In the genomic region with DNA sequence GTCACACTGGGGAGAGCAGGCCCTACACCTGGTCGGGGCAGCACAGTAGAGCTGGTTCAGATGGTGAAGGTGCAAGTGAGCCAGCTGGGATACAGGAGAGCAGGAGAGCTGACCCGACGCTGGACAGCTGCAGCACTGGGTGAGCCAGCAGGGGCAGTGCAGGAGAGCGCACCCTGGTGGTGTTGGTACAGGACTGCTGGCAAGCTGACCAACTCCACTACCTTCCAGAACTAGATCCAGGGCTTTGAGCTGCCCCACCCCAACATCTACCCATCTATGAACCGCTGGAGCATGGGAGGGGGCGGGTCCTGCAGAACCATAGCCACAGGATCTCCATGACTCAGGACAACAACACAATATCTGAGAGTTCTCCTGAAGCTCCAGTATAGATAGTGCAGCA, we compare ENCODE assay signal across 16 mouse cellular contexts. TPM values are rescaled to one million over a fixed set of nuclear protein-coding genes. Genes with fewer than 3 reads are reported as not detected.
A peak's percentile ranks its signal among the peaks of the same experiment; 100 is the strongest.
DNase-seq lines count a peak whose midpoint lies in the region; ATAC-seq and TF ChIP-seq lines count a peak whose summit lies in the region.
"Had no signal": no experiment of that assay in that cellular context is flagged by ENCODE, and none has a peak within 500 bp of the region (broad histone marks: within the 10 kb centered on the region; RNA-seq: fewer than 3 reads in every experiment).

No protein-coding gene starts in this region.

- TF ChIP-seq RAD21 in CH12.LX (IDR thresholded peaks at IDR 0.05; ENCODE audit: low read depth, low read length): no peak

- 51% methylated on average over 6 of the region's 6 CpGs for WGBS in liver, adult 2 months
- WGBS in liver, embryonic 12.5 days (ENCODE audit: insufficient replicate concordance): 53% methylated on average over 6 of the region's 6 CpGs

- H3K27me3 ChIP-seq in liver, adult 2 months (ENCODE audit: control insufficient read depth, insufficient read depth, low read length): peaks cover 2% of the 10 kb centered on the region; the same call in 1 of the 2 replicates
- no peaks in the 10 kb centered on the region for H3K27me3 ChIP-seq in liver, embryonic 12.5 days (replicated peaks)
- H3K27me3 ChIP-seq in CH12.LX (replicated peaks): peaks cover 28% of the 10 kb centered on the region
- H3K27me3 ChIP-seq: kidney, embryonic 15.5 days had no signal

- H3K9me3 ChIP-seq in liver, embryonic 12.5 days (replicated peaks): no peaks in the 10 kb centered on the region
- no peaks in the 10 kb centered on the region for H3K9me3 ChIP-seq in CH12.LX (replicated peaks; ENCODE audit: low read length)
- H3K9me3 ChIP-seq: kidney, embryonic 15.5 days had no signal

- H3K9ac ChIP-seq in liver, adult 2 months (ENCODE audit: low read depth, low read length): no peak overlapping the region
- no peak overlapping the region for H3K9ac ChIP-seq in liver, embryonic 12.5 days
- H3K9ac ChIP-seq in CH12.LX (ENCODE audit: insufficient read depth, low read depth): no peak overlapping the region
- H3K9ac ChIP-seq: kidney, embryonic 15.5 days had no signal

- DNase-seq in embryo, embryonic 10.5 days (ENCODE audit: low spot score): peak; percentile 4
- DNase-seq in embryo, embryonic 9.5 days (ENCODE audit: extremely low spot score): no peak
- no peak for DNase-seq in liver, adult 2 months (ENCODE audit: extremely low read depth, low read depth, low spot score)
- DNase-seq in CH12.LX (ENCODE audit: extremely low read depth): peak; percentile 18
- DNase-seq in layer of hippocampus, postnatal 25 days (ENCODE audit: extremely low spot score in 1 of 2, low spot score in 1 of 2): no peak
- no peak for DNase-seq in ovary, postnatal 10 days (ENCODE audit: low spot score)
- DNase-seq: cerebellum, postnatal 25 days; gastrocnemius, postnatal 14 days; lung, postnatal 14 days; spleen, adult 18-20 months had no signal

- no peak overlapping the region for H3K4me3 ChIP-seq in liver, adult 2 months (ENCODE audit: insufficient read depth, low read depth, low read length)
- H3K4me3 ChIP-seq in liver, embryonic 12.5 days: no peak overlapping the region
- H3K4me3 ChIP-seq in CH12.LX (replicated peaks in 1 of 3; ENCODE audit: low read depth in 2 of 3, low read length in 2 of 3, poor library complexity in 1 of 3): no peak overlapping the region
- H3K4me3 ChIP-seq: kidney, embryonic 15.5 days had no signal

- in situ Hi-C loops in CH12.LX (cut with MboI; ENCODE audit: low pct_ligation_motif_present, low pct_unique_long_range_greater_than_20kb, low sequenced_read_pairs): no loop called here

- no peaks in the 10 kb centered on the region for H3K36me3 ChIP-seq in liver, adult 2 months (ENCODE audit: control insufficient read depth, insufficient read depth, low read length)
- H3K36me3 ChIP-seq in liver, embryonic 12.5 days: no peaks in the 10 kb centered on the region
- H3K36me3 ChIP-seq in CH12.LX (replicated peaks in 1 of 2; ENCODE audit: control insufficient read depth in 1 of 2, insufficient read depth in 1 of 2, low read length in 1 of 2): no peaks in the 10 kb centered on the region
- H3K36me3 ChIP-seq: kidney, embryonic 15.5 days had no signal

- dilution Hi-C loops in CH12.LX (cut with MboI; ENCODE audit: extremely low pct_ligation_motif_present, extremely low pct_unique_long_range_greater_than_20kb, low sequenced_read_pairs): no loop called here

- no peaks in the 10 kb centered on the region for H3K79me2 ChIP-seq in liver, adult 2 months (ENCODE audit: control insufficient read depth, insufficient read depth, low read length)
- H3K79me2 ChIP-seq in CH12.LX (replicated peaks; ENCODE audit: control insufficient read depth, extremely low read depth, insufficient read depth, poor library complexity, severe bottlenecking): no peaks in the 10 kb centered on the region

- no peaks in the 10 kb centered on the region for H3K4me1 ChIP-seq in liver, adult 2 months (ENCODE audit: control insufficient read depth, insufficient read depth, low read length)
- H3K4me1 ChIP-seq in liver, embryonic 12.5 days: no peaks in the 10 kb centered on the region
- no peaks in the 10 kb centered on the region for H3K4me1 ChIP-seq in CH12.LX (ENCODE audit: control insufficient read depth in 1 of 2, insufficient read depth in 2 of 2)
- H3K4me1 ChIP-seq: kidney, embryonic 15.5 days had no signal

- no peak for ATAC-seq in liver, embryonic 12.5 days
- peak; percentile 58 for ATAC-seq in granulocyte monocyte progenitor cell, adult 5-6 weeks (replicated peaks; ENCODE audit: poor library complexity, severe bottlenecking)

- TF ChIP-seq CTCF in liver, adult 2 months (IDR thresholded peaks at IDR 0.05; ENCODE audit: low read depth, low read length): peak; percentile 41
- peak; percentile 18 to 63; a peak in 2 of 4 replicates for TF ChIP-seq CTCF in CH12.LX (conservative IDR thresholded peaks at IDR 0.05 in 1 of 2, IDR thresholded peaks at IDR 0.05 in 1 of 2; ENCODE audit: low read depth in 2 of 2, low read length in 2 of 2)

- TF ChIP-seq EP300 in CH12.LX (IDR thresholded peaks at IDR 0.05; ENCODE audit: low read length): no peak

- TF ChIP-seq POLR2A in liver, adult 2 months (IDR thresholded peaks at IDR 0.05; ENCODE audit: extremely low read depth, insufficient read depth, low read length): no peak
- no peak for TF ChIP-seq POLR2A in CH12.LX (IDR thresholded peaks at IDR 0.05; ENCODE audit: low read depth, low read length)

- H3K27ac ChIP-seq in liver, adult 2 months (replicated peaks; ENCODE audit: insufficient read depth, low read depth, low read length): no peak overlapping the region
- H3K27ac ChIP-seq in liver, embryonic 12.5 days: no peak overlapping the region
- no peak overlapping the region for H3K27ac ChIP-seq in CH12.LX (ENCODE audit: insufficient read depth, low read depth)
- H3K27ac ChIP-seq: kidney, embryonic 15.5 days had no signal

- no peak overlapping the region for H3K4me2 ChIP-seq in liver, embryonic 12.5 days
- H3K4me2 ChIP-seq in CH12.LX (ENCODE audit: insufficient read depth, low read depth, poor library complexity, severe bottlenecking): no peak overlapping the region
- H3K4me2 ChIP-seq: kidney, embryonic 15.5 days had no signal

TF ChIP-seq in CH12.LX, 34 proteins besides CTCF, POLR2A, EP300 and RAD21:
- TF ChIP-seq SMC3 (IDR thresholded peaks at IDR 0.05; ENCODE audit: low read depth, low read length): peak; percentile 25
- TF ChIP-seq HCFC1 (IDR thresholded peaks at IDR 0.05; ENCODE audit: low read depth, low read length): no peak

RNA-seq across cellular contexts. Expression of gene Gzmn, which starts 12.5 kb away (rescaled TPM):
- total RNA-seq in liver, adult 2 months (2014; rRNA removed): not detected in 2 replicates
- polyA plus RNA-seq in liver, adult 2 months (2012; rRNA removed): not detected in 2 replicates
- polyA plus RNA-seq in liver, embryonic 12.5 days (2016; fragmentation: Nextera tagmentation; extraction: Ambion mirVana): not detected in 2 replicates
- total RNA-seq in CH12.LX (2012; rRNA removed) (not detected in 2 replicates), CH12.LX (2014; rRNA removed) (not detected in 2 replicates)
- not detected in 2 replicates for polyA plus RNA-seq in CH12.LX (2012; ENCODE audit: insufficient read length, low read depth)
- total RNA-seq in granulocyte monocyte progenitor cell, adult 5-6 weeks (2014; fragmentation: Nextera tagmentation): not detected in 2 replicates
- total RNA-seq in granulocyte monocyte progenitor cell, adult 5-6 weeks (2017): not detected in 2 replicates
- total RNA-seq in layer of hippocampus, postnatal 25 days (2021): not detected
- total RNA-seq: adrenal gland, adult 18-20 months; gastrocnemius, postnatal 14 days; hematopoietic stem cell, adult 5-6 weeks; monocyte, adult 5-6 weeks had no signal
- polyA plus RNA-seq: kidney, embryonic 15.5 days had no signal

RNA-seq across cellular contexts. Expression of gene Gzmf, which starts 24.3 kb away (rescaled TPM):
- not detected in 2 replicates for total RNA-seq in liver, adult 2 months (2014; rRNA removed)
- polyA plus RNA-seq in liver, adult 2 months (2012; rRNA removed): not detected in 2 replicates
- polyA plus RNA-seq in liver, embryonic 12.5 days (2016; fragmentation: Nextera tagmentation; extraction: Ambion mirVana): not detected in 2 replicates
- total RNA-seq in CH12.LX (2012; rRNA removed) (not detected in 2 replicates), CH12.LX (2014; rRNA removed) (not detected in 2 replicates)
- polyA plus RNA-seq in CH12.LX (2012; ENCODE audit: insufficient read length, low read depth): not detected in 2 replicates
- total RNA-seq in granulocyte monocyte progenitor cell, adult 5-6 weeks (2014; fragmentation: Nextera tagmentation): not detected in 2 replicates
- total RNA-seq in granulocyte monocyte progenitor cell, adult 5-6 weeks (2017): not detected in 2 replicates
- total RNA-seq in layer of hippocampus, postnatal 25 days (2021): not detected
- total RNA-seq: adrenal gland, adult 18-20 months; gastrocnemius, postnatal 14 days; hematopoietic stem cell, adult 5-6 weeks; monocyte, adult 5-6 weeks had no signal
- polyA plus RNA-seq: kidney, embryonic 15.5 days had no signal

RNA-seq across cellular contexts. Expression of gene Gzmg, which starts 27.6 kb away (rescaled TPM):
- total RNA-seq in liver, adult 2 months (2014; rRNA removed): not detected in 2 replicates
- polyA plus RNA-seq in liver, adult 2 months (2012; rRNA removed): not detected in 2 replicates
- polyA plus RNA-seq in liver, embryonic 12.5 days (2016; fragmentation: Nextera tagmentation; extraction: Ambion mirVana): not detected in 2 replicates
- total RNA-seq in CH12.LX (2012; rRNA removed): not detected in 2 replicates
- not detected in 2 replicates for total RNA-seq in CH12.LX (2014; rRNA removed)
- not detected in 2 replicates for polyA plus RNA-seq in CH12.LX (2012; ENCODE audit: insufficient read length, low read depth)
- not detected in 2 replicates for total RNA-seq in granulocyte monocyte progenitor cell, adult 5-6 weeks (2014; fragmentation: Nextera tagmentation)
- not detected in 2 replicates for total RNA-seq in granulocyte monocyte progenitor cell, adult 5-6 weeks (2017)
- total RNA-seq in layer of hippocampus, postnatal 25 days (2021): not detected
- total RNA-seq: adrenal gland, adult 18-20 months; gastrocnemius, postnatal 14 days; hematopoietic stem cell, adult 5-6 weeks; monocyte, adult 5-6 weeks had no signal
- polyA plus RNA-seq: kidney, embryonic 15.5 days had no signal

RNA-seq across cellular contexts. Expression of gene Gzmc, which starts 47.5 kb away (rescaled TPM):
- total RNA-seq in liver, adult 2 months (2014; rRNA removed): 0.28 TPM in 1 of 2 replicates, not detected in the other
- polyA plus RNA-seq in liver, adult 2 months (2012; rRNA removed): not detected in 2 replicates
- not detected in 2 replicates for polyA plus RNA-seq in liver, embryonic 12.5 days (2016; fragmentation: Nextera tagmentation; extraction: Ambion mirVana)
- total RNA-seq in CH12.LX (2012; rRNA removed): not detected in 2 replicates
- not detected in 2 replicates for total RNA-seq in CH12.LX (2014; rRNA removed)
- not detected in 2 replicates for polyA plus RNA-seq in CH12.LX (2012; ENCODE audit: insufficient read length, low read depth)
- not detected in 2 replicates for total RNA-seq in granulocyte monocyte progenitor cell, adult 5-6 weeks (2014; fragmentation: Nextera tagmentation)
- total RNA-seq in granulocyte monocyte progenitor cell, adult 5-6 weeks (2017): not detected in 2 replicates
- not detected for total RNA-seq in layer of hippocampus, postnatal 25 days (2021)
- total RNA-seq: adrenal gland, adult 18-20 months; gastrocnemius, postnatal 14 days; hematopoietic stem cell, adult 5-6 weeks had no signal
- polyA plus RNA-seq: kidney, embryonic 15.5 days had no signal

RNA-seq across cellular contexts. Expression of gene Gzmd, which starts 54.5 kb away (rescaled TPM):
- not detected in 2 replicates for total RNA-seq in liver, adult 2 months (2014; rRNA removed)
- polyA plus RNA-seq in liver, adult 2 months (2012; rRNA removed): not detected in 2 replicates
- polyA plus RNA-seq in liver, embryonic 12.5 days (2016; fragmentation: Nextera tagmentation; extraction: Ambion mirVana): not detected in 2 replicates
- total RNA-seq in CH12.LX (2012; rRNA removed): not detected in 2 replicates
- total RNA-seq in CH12.LX (2014; rRNA removed): not detected in 2 replicates
- not detected in 2 replicates for polyA plus RNA-seq in CH12.LX (2012; ENCODE audit: insufficient read length, low read depth)
- not detected in 2 replicates for total RNA-seq in granulocyte monocyte progenitor cell, adult 5-6 weeks (2014; fragmentation: Nextera tagmentation)
- total RNA-seq in granulocyte monocyte progenitor cell, adult 5-6 weeks (2017): not detected in 2 replicates
- total RNA-seq in layer of hippocampus, postnatal 25 days (2021): not detected
- total RNA-seq: adrenal gland, adult 18-20 months; gastrocnemius, postnatal 14 days; hematopoietic stem cell, adult 5-6 weeks; monocyte, adult 5-6 weeks had no signal
- polyA plus RNA-seq: kidney, embryonic 15.5 days had no signal

Comparison
In these comparisons a context has a peak if more than half of its experiments do, and no peak if none do; other contexts are left out.
1. DNase-seq: peak in embryo, embryonic 10.5 days (single experiment) and CH12.LX (single experiment); none in embryo, embryonic 9.5 days (single experiment), liver, adult 2 months (single experiment), layer of hippocampus, postnatal 25 days (0 of 2) and ovary, postnatal 10 days (single experiment).